Mouse (Mus musculus) kidney, postnatal 0 days (tissue): ENCODE results near the gene Ormdl3. TPM values are rescaled to one million over a fixed set of nuclear protein-coding genes. Genes with fewer than 3 reads are reported as not detected.

Source experiments
- ATAC-seq: fragments of 200-750 bp; cut with Nextera tagmentation; replicated peaks from 2 replicates; pipeline ENCODE4 v1.8.0; 2017; ENCODE audit warnings: low read depth, moderate number of reproducible peaks, moderate TSS enrichment, moderate library complexity; ENCODE audit not compliant: low FRiP score
- DNase-seq: peaks from one replicate; pipeline ENCODE4 v3.0.0-alpha.2; 2016; ENCODE audit warnings: low spot score
- H3K27ac ChIP-seq: fragments of 300-500 bp; sonication (generic); 2 replicates; pipeline ENCODE4 v1.5.1; 2014; ENCODE audit warnings: mild to moderate bottlenecking
- H3K27me3 ChIP-seq: fragments of 300-500 bp; sonication (generic); 2 replicates; pipeline ENCODE4 v1.6.1; 2014; ENCODE audit warnings: low read length, mixed read lengths; ENCODE audit not compliant: insufficient read depth
- H3K36me3 ChIP-seq: fragments of 300-500 bp; sonication (generic); 2 replicates; pipeline ENCODE4 v1.6.1; 2014; ENCODE audit warnings: low read length, mixed read lengths; ENCODE audit not compliant: insufficient read depth
- H3K4me1 ChIP-seq: fragments of 300-500 bp; sonication (generic); replicated peaks from 2 replicates; pipeline ENCODE4 v1.6.1; 2014; ENCODE audit warnings: antibody characterized with exemption, low read length, mixed read lengths; ENCODE audit not compliant: insufficient read depth
- H3K4me2 ChIP-seq: fragments of 300-500 bp; sonication (generic); 2 replicates; pipeline ENCODE4 v1.6.1; 2014; ENCODE audit warnings: mild to moderate bottlenecking, low read length, moderate library complexity, mixed read lengths
- H3K4me3 ChIP-seq: fragments of 300-500 bp; sonication (generic); replicated peaks from 2 replicates; pipeline ENCODE4 v1.5.1; 2014; ENCODE audit warnings: low read depth, low read length
- H3K9ac ChIP-seq: fragments of 300-500 bp; sonication (generic); 2 replicates; pipeline ENCODE4 v1.6.1; 2014; ENCODE audit warnings: low read depth, low read length
- H3K9me3 ChIP-seq: fragments of 300-500 bp; sonication (generic); replicated peaks from 2 replicates; pipeline ENCODE4 v1.6.1; 2016; ENCODE audit warnings: low read length, inconsistent platforms, mixed read lengths
- CTCF ChIP-seq: IDR thresholded peaks from 2 replicates; pipeline ENCODE4 v1.5.1; 2016; ENCODE audit warnings: antibody characterized with exemption, low read depth, mild to moderate bottlenecking, moderate library complexity
- WGBS: fragments of 180-500 bp; shearing (Covaris S2); extraction: QIAGEN DNeasy Blood & Tissue Kit; methylation state at CpG from one replicate; pipeline ENCODE4 v1.1.7; 2014; 5-methylcytosine and 5-hydroxymethylcytosine counted together
- polyA plus RNA-seq: library from polyadenylated mRNA; unstranded; fragments of >200 nt; fragmentation: Nextera tagmentation; extraction: Ambion mirVana; gene quantifications from 2 replicates; pipeline ENCODE4 v1.2.1, GENCODE M21; 2015

Gene Ormdl3
- polyA plus RNA-seq, 1 experiment from 2014 or later: 50.1 TPM

DNA sequence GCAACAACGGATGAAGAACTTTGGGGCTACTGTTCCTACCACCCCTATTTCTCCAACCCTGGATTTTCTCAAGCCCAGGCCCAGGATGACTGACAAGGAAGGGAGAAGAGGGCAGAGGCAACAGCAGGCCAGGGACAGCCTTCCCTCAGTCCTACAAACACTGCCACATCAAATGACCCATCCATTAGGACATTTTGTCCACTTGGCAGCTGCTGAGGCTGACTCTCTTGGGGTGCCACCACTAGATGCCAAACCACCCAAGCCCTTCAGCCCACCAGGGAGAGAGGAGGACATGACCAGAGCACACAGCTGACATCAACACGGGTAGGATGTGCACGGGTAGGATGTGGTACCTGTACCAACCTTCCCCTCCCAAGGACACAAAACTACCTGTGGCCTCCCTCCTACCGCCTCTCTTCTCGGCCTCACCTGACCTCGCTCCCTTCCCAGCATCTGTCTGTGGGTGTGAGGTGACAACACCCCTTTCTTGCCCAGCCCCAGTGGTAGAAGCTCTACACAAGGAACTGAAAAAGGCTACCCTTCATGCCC is 2.5 kb downstream of the Ormdl3 start:
- 92% methylated on average over 6 of the region's 6 CpGs for WGBS
- H3K36me3 ChIP-seq: peaks cover 19% of the 10 kb centered on the region; the same call in 1 of the 2 replicates
- no peaks in the 10 kb centered on the region for H3K9me3 ChIP-seq
- no peak for ATAC-seq
- H3K4me3 ChIP-seq: no peak overlapping the region
- no peak overlapping the region for H3K27ac ChIP-seq
- H3K4me1 ChIP-seq: peaks cover 33% of the 10 kb centered on the region
- H3K9ac ChIP-seq: no peak overlapping the region; the same call in 1 of the 2 replicates
- no peak for TF ChIP-seq CTCF
- DNase-seq: no peak
- no peaks in the 10 kb centered on the region for H3K27me3 ChIP-seq
- H3K4me2 ChIP-seq: no peak overlapping the region

DNA sequence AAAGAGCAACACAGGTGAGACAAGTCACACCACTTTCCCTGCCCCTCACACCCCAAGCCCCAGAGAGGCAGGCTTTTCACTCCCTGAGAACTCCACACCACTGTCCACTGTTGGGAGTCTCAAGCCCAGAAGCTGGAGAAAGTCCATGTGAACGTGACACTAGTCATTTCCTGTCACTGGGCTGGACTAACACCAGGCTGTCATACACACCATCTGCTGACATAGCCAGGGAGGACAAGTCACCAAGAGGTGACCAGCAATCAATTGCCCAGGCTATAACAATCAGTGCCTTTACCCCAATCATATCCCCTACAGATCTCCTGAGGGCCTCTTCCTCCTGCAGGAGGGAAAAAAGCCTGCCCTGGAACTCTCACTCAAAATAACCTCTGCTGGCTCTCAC is 3.0 kb downstream of the Ormdl3 start:
- WGBS: 59% methylated on average over 1 of the region's 1 CpGs
- ATAC-seq: no peak

GRCm38 (mm10) chr11:98583571-98583970 is 3.6 kb downstream of the Ormdl3 start:
- WGBS: 80% methylated on average over 1 of the region's 3 CpGs
- Histone ChIP-seq H3K27ac (no peak overlapping the region), H3K36me3 (peaks cover 19% of the 10 kb centered on the region; the same call in 1 of the 2 replicates), H3K4me1 (peaks cover 26% of the 10 kb centered on the region), H3K9me3 (no peaks in the 10 kb centered on the region), H3K4me3 (no peak overlapping the region), H3K4me2 (no peak overlapping the region), H3K9ac (no peak overlapping the region), H3K27me3 (no peaks in the 10 kb centered on the region)
- DNase-seq (no peak), ATAC-seq (no peak)
- TF ChIP-seq CTCF: peak; percentile 40; the same call in 1 of the 2 replicates

More for the DNA sequence above, 3.0 kb downstream of the Ormdl3 start:
- no peaks in the 10 kb centered on the region for H3K9me3 ChIP-seq
- peaks cover 19% of the 10 kb centered on the region; the same call in 1 of the 2 replicates for H3K36me3 ChIP-seq
- no peak for DNase-seq
- H3K4me1 ChIP-seq: peaks cover 32% of the 10 kb centered on the region
- no peak overlapping the region for H3K9ac ChIP-seq
- no peak overlapping the region for H3K27ac ChIP-seq
- H3K4me3 ChIP-seq: no peak overlapping the region
- TF ChIP-seq CTCF: no peak
- H3K27me3 ChIP-seq: no peaks in the 10 kb centered on the region
- H3K4me2 ChIP-seq: no peak overlapping the region

DNA sequence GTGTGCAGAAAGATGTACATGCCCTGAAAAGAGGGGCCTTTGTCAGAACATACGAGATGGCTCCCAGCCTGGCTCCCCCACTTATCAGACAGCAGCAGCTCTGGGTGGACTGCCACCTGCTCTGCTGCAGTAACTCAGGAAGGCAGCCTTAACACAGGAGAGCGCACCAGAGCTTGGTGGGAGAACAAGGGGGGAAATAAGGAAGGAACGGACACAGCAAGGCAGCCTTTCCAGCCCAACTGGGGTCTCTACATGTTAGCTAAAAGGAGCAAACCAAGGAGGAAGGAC is 4.0 kb downstream of the Ormdl3 start:
- DNase-seq (no peak), ATAC-seq (no peak)
- peaks cover 23% of the 10 kb centered on the region for H3K4me1 ChIP-seq
- no peak overlapping the region for H3K4me3 ChIP-seq
- no peak for TF ChIP-seq CTCF
- H3K36me3 ChIP-seq: peaks cover 19% of the 10 kb centered on the region; the same call in 1 of the 2 replicates
- H3K27ac ChIP-seq: no peak overlapping the region
- no peaks in the 10 kb centered on the region for H3K27me3 ChIP-seq
- 96% methylated on average over 3 of the region's 3 CpGs for WGBS
- no peaks in the 10 kb centered on the region for H3K9me3 ChIP-seq
- H3K4me2 ChIP-seq: no peak overlapping the region
- no peak overlapping the region for H3K9ac ChIP-seq

DNA sequence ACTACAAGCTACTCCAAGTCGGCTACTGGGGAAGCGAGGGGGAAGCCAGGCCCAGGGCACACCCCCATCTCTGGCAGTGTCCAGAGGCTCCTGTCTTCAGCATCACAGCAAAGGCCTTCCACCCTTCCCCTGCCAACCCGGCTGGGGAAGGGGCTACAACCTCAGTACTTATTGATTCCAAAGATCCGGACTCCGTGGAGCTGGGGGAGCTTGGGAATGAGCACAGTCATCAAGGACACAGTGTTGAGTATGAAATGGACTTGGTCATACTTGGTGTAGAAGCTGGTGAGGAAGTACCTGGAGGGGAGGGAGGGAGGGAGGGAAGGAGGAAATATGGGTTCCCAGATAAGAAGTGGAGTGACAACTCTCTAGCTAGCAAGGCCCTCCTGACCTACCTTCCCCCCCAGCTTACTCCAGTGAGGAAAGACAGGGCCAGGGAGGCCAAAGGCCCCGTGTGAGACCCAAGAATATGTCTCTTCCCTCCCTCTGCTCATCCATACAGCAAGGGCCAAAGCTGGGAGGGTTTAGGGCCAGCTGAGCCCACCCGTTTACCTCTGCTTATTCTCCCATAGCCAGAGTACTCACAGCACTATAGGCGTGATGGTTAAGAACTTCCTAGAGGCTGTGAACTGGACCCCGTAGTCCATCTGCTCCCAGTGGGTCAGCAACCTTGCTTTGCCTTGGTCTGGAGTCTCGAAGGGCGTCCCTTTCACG is 4.5 kb downstream of the Ormdl3 start:
- ATAC-seq: no peak
- H3K4me2 ChIP-seq: no peak overlapping the region
- no peak for DNase-seq

GRCm38 (mm10) chr11:98582030-98582388 is 5.2 kb downstream of the Ormdl3 start:
- Histone ChIP-seq H3K27ac (no peak overlapping the region), H3K9me3 (no peaks in the 10 kb centered on the region), H3K27me3 (no peaks in the 10 kb centered on the region), H3K4me2 (no peak overlapping the region), H3K9ac (no peak overlapping the region), H3K4me3 (no peak overlapping the region), H3K4me1 (peaks cover 14% of the 10 kb centered on the region), H3K36me3 (peaks cover 19% of the 10 kb centered on the region; the same call in 1 of the 2 replicates)
- DNase-seq: no peak
- no peak for ATAC-seq
- TF ChIP-seq CTCF: no peak
- 89% methylated on average over 8 of the region's 8 CpGs for WGBS

More for the DNA sequence above, 4.5 kb downstream of the Ormdl3 start:
- Histone ChIP-seq H3K4me1 (peaks cover 18% of the 10 kb centered on the region), H3K9ac (no peak overlapping the region), H3K27ac (no peak overlapping the region), H3K27me3 (no peaks in the 10 kb centered on the region), H3K9me3 (no peaks in the 10 kb centered on the region), H3K36me3 (peaks cover 19% of the 10 kb centered on the region; the same call in 1 of the 2 replicates), H3K4me3 (no peak overlapping the region)
- 90% methylated on average over 12 of the region's 12 CpGs for WGBS
- no peak for TF ChIP-seq CTCF
